Mouse (Mus musculus): ENCODE data around the gene Hip1. TPM values are rescaled to one million over a fixed set of nuclear protein-coding genes. Genes with fewer than 3 reads are reported as not detected.

The Hip1 gene
- polyA plus RNA-seq, 1 experiment = 51.6 TPM

DNA sequence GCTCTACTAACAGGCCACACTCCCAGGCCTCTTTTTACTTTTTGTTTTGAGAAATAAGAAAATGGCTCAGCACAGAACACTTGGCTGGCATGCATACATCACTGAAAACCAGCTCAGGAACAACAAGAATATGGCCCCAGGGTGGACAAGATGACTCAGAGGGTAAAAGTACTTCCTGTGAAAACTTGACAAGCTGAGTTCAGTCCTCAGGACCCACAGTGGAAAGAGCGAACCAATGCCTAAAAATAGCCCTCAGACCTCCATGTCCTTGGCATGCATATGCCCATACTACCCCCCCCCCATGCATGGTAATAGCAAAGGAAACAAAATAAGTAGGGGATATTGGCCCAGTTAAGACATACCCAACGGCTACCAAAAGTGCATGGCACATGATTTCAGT is 15.0 kb downstream of the Hip1 start:
- H3K36me3 ChIP-seq (ENCODE audit: control insufficient read depth, insufficient read depth, low read length, poor library complexity, severe bottlenecking) = no peaks in the 10 kb centered on the region
- no peaks in the 10 kb centered on the region for H3K27me3 ChIP-seq (ENCODE audit: control insufficient read depth, insufficient read depth, low read length, poor library complexity, severe bottlenecking)
- no peaks in the 10 kb centered on the region for H3K9me3 ChIP-seq (replicated peaks; ENCODE audit: control insufficient read depth, insufficient read depth, low read length, poor library complexity, severe bottlenecking)
- H3K27ac ChIP-seq (ENCODE audit: insufficient read depth, low read length) = no peak overlapping the region
- TF ChIP-seq EP300 (IDR thresholded peaks at IDR 0.05; ENCODE audit: insufficient read depth, low read depth, low read length) (no peak), POLR2A (IDR thresholded peaks at IDR 0.05; ENCODE audit: insufficient read depth, low read length) (no peak), CTCF (IDR thresholded peaks at IDR 0.05; ENCODE audit: low read depth, low read length) (no peak)
- no peak overlapping the region for H3K9ac ChIP-seq (ENCODE audit: low read depth, poor library complexity, severe bottlenecking)
- H3K4me3 ChIP-seq (ENCODE audit: low read depth, low read length) = no peak overlapping the region
- H3K4me1 ChIP-seq (ENCODE audit: control insufficient read depth, insufficient read depth, low read length) = peaks cover 3% of the 10 kb centered on the region

DNA sequence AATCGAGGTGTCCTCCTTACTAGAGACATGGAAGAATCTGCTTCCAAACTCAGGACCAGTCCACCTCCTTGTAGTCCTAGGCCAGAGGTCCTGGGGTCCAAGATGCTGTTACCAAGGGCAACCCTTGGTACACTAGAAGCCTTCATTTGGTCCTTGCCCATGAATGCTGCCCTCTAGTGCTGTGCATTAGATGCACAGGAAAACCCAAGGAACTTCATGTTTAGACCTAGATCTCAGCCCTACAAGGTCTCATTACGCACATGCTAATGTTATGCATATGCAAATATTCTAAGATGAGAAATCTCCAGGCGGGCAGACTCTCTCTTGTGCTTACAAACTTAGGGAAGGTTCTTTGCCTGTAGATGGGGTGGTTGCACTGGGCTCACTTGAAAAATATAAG is 15.6 kb downstream of the Hip1 start:
- TF ChIP-seq EP300 (IDR thresholded peaks at IDR 0.05; ENCODE audit: insufficient read depth, low read depth, low read length) (no peak), CTCF (IDR thresholded peaks at IDR 0.05; ENCODE audit: low read depth, low read length) (peak; percentile 19)
- H3K9ac ChIP-seq (ENCODE audit: low read depth, poor library complexity, severe bottlenecking) = no peak overlapping the region
- no peaks in the 10 kb centered on the region for H3K36me3 ChIP-seq (ENCODE audit: control insufficient read depth, insufficient read depth, low read length, poor library complexity, severe bottlenecking)
- H3K9me3 ChIP-seq (replicated peaks; ENCODE audit: control insufficient read depth, insufficient read depth, low read length, poor library complexity, severe bottlenecking) = no peaks in the 10 kb centered on the region
- no peaks in the 10 kb centered on the region for H3K27me3 ChIP-seq (ENCODE audit: control insufficient read depth, insufficient read depth, low read length, poor library complexity, severe bottlenecking)
- no peak overlapping the region for H3K4me3 ChIP-seq (ENCODE audit: low read depth, low read length)
- H3K27ac ChIP-seq (ENCODE audit: insufficient read depth, low read length) = no peak overlapping the region
- peaks cover 3% of the 10 kb centered on the region for H3K4me1 ChIP-seq (ENCODE audit: control insufficient read depth, insufficient read depth, low read length)

DNA sequence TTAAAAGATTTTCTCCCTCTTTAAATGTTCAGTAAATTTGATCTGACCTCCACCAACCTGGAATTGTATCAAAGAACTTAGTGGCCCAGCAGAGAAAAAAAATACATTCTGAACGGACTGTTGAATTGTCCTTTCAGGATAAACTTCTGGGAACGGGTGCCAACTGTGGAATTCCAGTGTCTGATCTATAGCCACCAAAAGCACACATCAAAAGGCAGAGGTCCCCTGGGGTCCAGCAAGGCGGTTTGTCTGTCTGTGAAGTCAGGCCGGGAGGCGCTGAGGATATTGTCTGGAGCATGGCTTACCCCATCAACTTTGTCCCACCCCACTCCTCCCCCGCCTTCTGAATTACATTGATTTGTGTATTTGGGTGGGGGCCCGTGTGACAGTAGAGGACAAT is 16.9 kb downstream of the Hip1 start:
- TF ChIP-seq CTCF (IDR thresholded peaks at IDR 0.05; ENCODE audit: low read depth, low read length) (no peak), POLR2A (IDR thresholded peaks at IDR 0.05; ENCODE audit: insufficient read depth, low read length) (no peak), EP300 (IDR thresholded peaks at IDR 0.05; ENCODE audit: insufficient read depth, low read depth, low read length) (no peak)
- Histone ChIP-seq H3K27me3 (ENCODE audit: control insufficient read depth, insufficient read depth, low read length, poor library complexity, severe bottlenecking) (no peaks in the 10 kb centered on the region), H3K36me3 (ENCODE audit: control insufficient read depth, insufficient read depth, low read length, poor library complexity, severe bottlenecking) (no peaks in the 10 kb centered on the region), H3K27ac (ENCODE audit: insufficient read depth, low read length) (no peak overlapping the region), H3K4me3 (ENCODE audit: low read depth, low read length) (no peak overlapping the region), H3K9me3 (replicated peaks; ENCODE audit: control insufficient read depth, insufficient read depth, low read length, poor library complexity, severe bottlenecking) (no peaks in the 10 kb centered on the region), H3K4me1 (ENCODE audit: control insufficient read depth, insufficient read depth, low read length) (no peaks in the 10 kb centered on the region), H3K9ac (ENCODE audit: low read depth, poor library complexity, severe bottlenecking) (no peak overlapping the region)

DNA sequence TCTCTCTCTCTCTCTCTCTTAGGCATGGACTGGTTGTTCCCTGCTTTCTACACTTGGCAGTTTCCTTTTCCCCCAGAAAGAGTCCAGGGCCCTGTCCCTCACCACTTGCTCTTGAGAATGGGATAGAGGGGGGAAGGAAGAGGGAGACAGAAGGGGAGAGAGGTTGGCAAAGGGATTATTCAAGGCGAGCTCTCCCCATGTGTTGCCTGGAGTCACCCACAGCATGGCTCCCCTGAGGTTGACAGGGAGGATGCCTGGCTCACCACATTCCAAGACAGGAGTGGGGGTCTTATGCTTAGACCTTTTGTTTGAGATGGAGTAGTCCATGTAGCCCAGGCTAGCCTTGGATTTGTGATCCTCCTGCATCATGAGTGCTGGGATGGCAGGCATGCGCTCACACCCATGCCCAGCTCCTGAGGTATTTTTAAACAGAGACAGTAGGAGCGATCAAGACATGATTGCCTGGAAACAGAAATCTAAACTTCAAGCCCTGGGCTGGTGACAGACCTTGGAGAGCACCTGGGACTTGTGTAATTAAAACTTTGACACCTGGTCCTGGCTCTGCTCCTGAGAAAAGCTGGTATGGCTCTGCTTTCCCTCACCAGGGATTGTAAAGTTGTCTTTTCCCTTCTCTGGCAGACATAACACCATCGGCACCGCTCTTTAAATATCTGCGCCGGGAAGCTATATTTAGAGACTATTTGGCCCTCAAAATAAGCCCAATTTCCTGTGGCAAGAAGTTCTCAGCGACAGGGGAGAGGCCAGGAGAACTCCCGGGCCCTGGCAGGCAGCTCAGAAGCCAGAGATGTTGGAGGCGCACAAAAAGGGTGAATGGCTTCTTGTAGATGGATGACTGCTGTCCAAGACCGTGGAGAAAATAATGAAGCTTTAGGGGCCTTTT is 20.0 kb downstream of the Hip1 start:
- no peak overlapping the region for H3K4me3 ChIP-seq (ENCODE audit: low read depth, low read length)
- no peak overlapping the region for H3K9ac ChIP-seq (ENCODE audit: low read depth, poor library complexity, severe bottlenecking)
- no peaks in the 10 kb centered on the region for H3K4me1 ChIP-seq (ENCODE audit: control insufficient read depth, insufficient read depth, low read length)
- no peaks in the 10 kb centered on the region for H3K9me3 ChIP-seq (replicated peaks; ENCODE audit: control insufficient read depth, insufficient read depth, low read length, poor library complexity, severe bottlenecking)
- H3K27me3 ChIP-seq (ENCODE audit: control insufficient read depth, insufficient read depth, low read length, poor library complexity, severe bottlenecking) = no peaks in the 10 kb centered on the region
- no peaks in the 10 kb centered on the region for H3K36me3 ChIP-seq (ENCODE audit: control insufficient read depth, insufficient read depth, low read length, poor library complexity, severe bottlenecking)
- TF ChIP-seq POLR2A (IDR thresholded peaks at IDR 0.05; ENCODE audit: insufficient read depth, low read length) (no peak), EP300 (IDR thresholded peaks at IDR 0.05; ENCODE audit: insufficient read depth, low read depth, low read length) (no peak), CTCF (IDR thresholded peaks at IDR 0.05; ENCODE audit: low read depth, low read length) (no peak)
- H3K27ac ChIP-seq (ENCODE audit: insufficient read depth, low read length) = no peak overlapping the region

DNA sequence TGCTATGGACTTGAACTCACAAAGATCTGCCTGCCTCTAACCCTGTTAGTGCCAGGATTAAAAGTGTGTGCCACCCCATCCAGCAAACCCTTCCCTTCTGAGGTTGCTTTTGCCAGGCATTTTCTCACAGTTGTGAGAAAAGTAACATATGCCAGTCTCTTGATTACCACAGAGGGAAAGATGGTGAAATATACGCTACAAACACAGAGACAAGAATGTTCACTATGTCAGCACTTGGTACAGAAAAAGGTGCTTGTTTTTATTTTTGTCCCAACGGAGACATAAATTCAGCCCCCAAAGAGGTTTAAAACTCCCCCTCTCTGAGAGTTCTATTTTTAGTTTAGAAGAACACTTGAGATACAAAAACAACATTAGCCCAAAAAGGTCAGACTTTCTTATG is 20.8 kb downstream of the Hip1 start:
- Histone ChIP-seq H3K9me3 (replicated peaks; ENCODE audit: control insufficient read depth, insufficient read depth, low read length, poor library complexity, severe bottlenecking) (no peaks in the 10 kb centered on the region), H3K4me1 (ENCODE audit: control insufficient read depth, insufficient read depth, low read length) (no peaks in the 10 kb centered on the region), H3K27me3 (ENCODE audit: control insufficient read depth, insufficient read depth, low read length, poor library complexity, severe bottlenecking) (no peaks in the 10 kb centered on the region), H3K9ac (ENCODE audit: low read depth, poor library complexity, severe bottlenecking) (no peak overlapping the region), H3K4me3 (ENCODE audit: low read depth, low read length) (no peak overlapping the region), H3K27ac (ENCODE audit: insufficient read depth, low read length) (no peak overlapping the region), H3K36me3 (ENCODE audit: control insufficient read depth, insufficient read depth, low read length, poor library complexity, severe bottlenecking) (no peaks in the 10 kb centered on the region)
- TF ChIP-seq EP300 (IDR thresholded peaks at IDR 0.05; ENCODE audit: insufficient read depth, low read depth, low read length) (no peak), POLR2A (IDR thresholded peaks at IDR 0.05; ENCODE audit: insufficient read depth, low read length) (no peak), CTCF (IDR thresholded peaks at IDR 0.05; ENCODE audit: low read depth, low read length) (no peak)

DNA sequence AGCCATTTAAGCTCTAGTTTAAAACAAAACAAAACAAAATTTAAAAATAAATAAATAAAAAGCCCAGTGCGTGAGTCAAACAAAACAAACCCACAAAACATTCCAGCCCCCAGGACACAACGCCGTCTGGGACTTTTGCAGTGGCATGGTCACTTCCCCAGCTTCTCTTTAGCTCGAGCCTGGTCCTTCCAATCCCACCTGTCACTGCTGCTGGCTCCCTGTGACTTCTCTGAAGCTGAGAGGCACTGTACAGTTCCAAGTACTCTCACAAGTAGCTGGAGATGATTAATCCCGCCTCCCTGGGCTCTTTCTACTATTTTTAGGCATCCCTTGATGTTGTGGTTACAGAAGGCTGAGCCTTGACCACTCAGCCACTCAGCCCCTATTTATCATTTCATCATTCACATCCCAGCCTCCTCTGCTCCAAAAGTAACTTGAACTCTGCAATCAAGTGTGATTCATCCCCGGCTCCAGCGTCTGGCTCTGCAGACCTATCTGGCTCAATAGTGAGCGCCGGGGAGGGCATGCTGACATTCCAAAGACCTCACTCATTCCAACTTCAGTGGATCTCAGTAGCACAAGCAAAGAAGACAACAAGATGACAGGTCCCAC is 22.7 kb downstream of the Hip1 start:
- Histone ChIP-seq H3K27me3 (ENCODE audit: control insufficient read depth, insufficient read depth, low read length, poor library complexity, severe bottlenecking) (no peaks in the 10 kb centered on the region), H3K9me3 (replicated peaks; ENCODE audit: control insufficient read depth, insufficient read depth, low read length, poor library complexity, severe bottlenecking) (no peaks in the 10 kb centered on the region), H3K4me3 (ENCODE audit: low read depth, low read length) (no peak overlapping the region), H3K27ac (ENCODE audit: insufficient read depth, low read length) (no peak overlapping the region), H3K9ac (ENCODE audit: low read depth, poor library complexity, severe bottlenecking) (no peak overlapping the region), H3K36me3 (ENCODE audit: control insufficient read depth, insufficient read depth, low read length, poor library complexity, severe bottlenecking) (no peaks in the 10 kb centered on the region), H3K4me1 (ENCODE audit: control insufficient read depth, insufficient read depth, low read length) (no peaks in the 10 kb centered on the region)
- TF ChIP-seq EP300 (IDR thresholded peaks at IDR 0.05; ENCODE audit: insufficient read depth, low read depth, low read length) (no peak), CTCF (IDR thresholded peaks at IDR 0.05; ENCODE audit: low read depth, low read length) (no peak), POLR2A (IDR thresholded peaks at IDR 0.05; ENCODE audit: insufficient read depth, low read length) (no peak)

Measured in ES-Bruce4 (cell line).